Mouse (Mus musculus): ENCODE results near the gene Six3.

- TF ChIP-seq CTCF (IDR thresholded peaks at IDR 0.05 in 2 of 3, conservative IDR thresholded peaks at IDR 0.05 in 1 of 3; ENCODE audit: control insufficient read depth in 1 of 3, insufficient read depth in 1 of 3, low read depth in 2 of 3, low read length in 3 of 3, poor library complexity in 1 of 3, severe bottlenecking in 1 of 3) (no peak), TAL1 (IDR thresholded peaks at IDR 0.05; ENCODE audit: low read length) (no peak), UBTF (IDR thresholded peaks at IDR 0.05; ENCODE audit: borderline replicate concordance, insufficient read depth, low read depth, low read length) (no peak)
These were observed 2.9 kb upstream of the Six3 start for GRCm38 (mm10) chr17:85610393-85611115.

Measured in MEL (cell line).